Mouse (Mus musculus) neural tube, embryonic 10.5 days (tissue): Measurements from ENCODE around the gene Eif3k.

ENCODE experiments used
- DNase-seq: peaks from one replicate; pipeline ENCODE4 v3.0.0-alpha.2; 2017; ENCODE audit warnings: low spot score; ENCODE audit errors: extremely low spot score

Eif3k gene

DNA sequence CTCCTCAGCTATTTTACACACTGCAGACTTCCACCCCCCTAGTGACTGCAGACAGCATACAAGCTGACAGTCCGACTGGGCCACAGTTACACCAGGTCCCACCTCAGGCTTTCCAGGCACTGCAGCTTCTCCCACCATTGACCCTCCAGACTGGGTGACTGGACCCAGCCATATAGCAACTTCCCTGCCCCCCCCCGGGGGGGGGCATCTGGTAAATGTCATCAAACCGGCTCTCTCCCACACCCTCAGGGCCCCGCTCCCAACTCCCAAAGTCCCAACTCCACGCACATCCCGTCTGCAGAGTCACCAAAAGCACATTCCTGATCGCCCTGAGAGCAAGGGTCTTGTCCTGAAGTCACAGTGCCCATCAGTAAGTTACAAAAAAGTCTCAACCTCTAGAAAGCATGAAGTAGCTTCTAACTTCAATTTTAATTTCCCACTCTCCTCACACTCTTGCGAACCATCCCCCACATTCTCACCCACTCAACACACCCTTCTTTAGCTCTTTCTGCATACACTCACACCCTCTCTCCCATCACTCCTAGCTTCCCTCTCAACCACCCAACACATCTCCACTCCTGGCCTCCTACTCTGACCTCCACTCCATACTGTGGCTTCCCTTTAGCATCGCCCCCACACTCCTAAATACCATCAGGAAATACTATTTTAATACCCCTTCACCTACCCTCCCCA, 21.2 kb downstream of the Eif3k start:
- DNase-seq = no peak

GRCm38 (mm10) chr7:28959505-28960045, 22.1 kb downstream of the Eif3k start:
- DNase-seq = no peak

GRCm38 (mm10) chr7:28958770-28959169, 22.9 kb downstream of the Eif3k start:
- DNase-seq = no peak

GRCm38 (mm10) chr7:28957997-28958725, 23.5 kb downstream of the Eif3k start:
- no peak for DNase-seq

DNA sequence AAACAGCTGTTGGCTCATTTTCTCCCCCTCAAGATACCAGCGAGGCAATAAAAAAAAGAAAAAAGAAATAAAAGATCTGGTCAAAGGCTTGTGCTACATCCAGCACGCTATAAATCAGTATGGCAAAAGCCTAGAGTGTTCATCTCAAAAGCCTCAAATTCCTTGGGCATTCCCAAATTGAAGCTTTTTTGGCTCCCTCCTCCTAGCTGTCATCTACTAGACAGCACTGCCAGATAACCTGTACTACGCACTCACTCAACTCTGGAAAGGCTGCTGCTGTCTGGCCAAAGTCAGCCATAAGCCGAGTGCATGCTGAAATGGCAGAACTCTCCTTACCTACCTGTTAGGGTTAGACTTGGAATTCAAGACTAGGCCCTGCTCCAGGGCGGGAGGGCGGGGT, 24.4 kb downstream of the Eif3k start:
- DNase-seq = no peak

DNA sequence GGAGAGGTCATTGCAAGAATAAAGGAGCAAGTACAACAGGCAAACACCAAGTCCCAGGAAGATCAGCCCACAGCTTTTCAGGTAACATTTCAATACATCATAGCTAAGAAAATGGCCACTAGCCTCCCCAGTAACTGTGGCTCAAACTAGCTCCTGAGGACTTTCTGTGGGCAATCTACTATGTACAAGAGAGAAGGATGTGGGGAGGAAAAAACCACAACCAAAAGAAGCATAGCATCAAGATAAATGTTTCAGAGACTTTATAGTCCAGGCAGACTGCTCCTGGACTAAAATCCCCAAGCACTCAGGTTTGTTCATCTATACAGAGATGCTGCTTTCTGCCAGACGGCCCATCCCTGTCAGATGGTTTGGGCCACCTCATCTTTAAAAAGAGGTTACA, 25.4 kb downstream of the Eif3k start:
- no peak for DNase-seq

- no peak for DNase-seq
These were observed 26.3 kb downstream of the Eif3k start for GRCm38 (mm10) chr7:28955295-28955897.

DNA sequence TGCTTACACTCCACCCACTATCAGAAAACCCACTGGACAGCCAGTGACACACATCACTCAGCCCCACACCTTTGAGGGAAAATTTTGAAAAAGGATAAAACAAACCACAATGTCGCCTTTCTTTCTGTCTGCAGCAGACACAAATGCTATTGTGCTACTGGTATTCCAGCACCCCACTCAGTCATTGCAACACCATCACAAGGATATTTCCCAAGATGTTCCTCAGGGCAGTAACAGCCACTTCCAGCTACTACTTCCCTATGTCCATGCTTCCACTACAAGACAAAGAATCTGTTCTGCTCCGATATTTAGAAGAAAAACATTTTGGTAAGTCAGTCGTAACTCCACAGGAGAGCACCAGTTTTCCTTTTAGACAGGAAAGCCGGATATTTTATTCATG, 26.9 kb downstream of the Eif3k start:
- DNase-seq = no peak

DNA sequence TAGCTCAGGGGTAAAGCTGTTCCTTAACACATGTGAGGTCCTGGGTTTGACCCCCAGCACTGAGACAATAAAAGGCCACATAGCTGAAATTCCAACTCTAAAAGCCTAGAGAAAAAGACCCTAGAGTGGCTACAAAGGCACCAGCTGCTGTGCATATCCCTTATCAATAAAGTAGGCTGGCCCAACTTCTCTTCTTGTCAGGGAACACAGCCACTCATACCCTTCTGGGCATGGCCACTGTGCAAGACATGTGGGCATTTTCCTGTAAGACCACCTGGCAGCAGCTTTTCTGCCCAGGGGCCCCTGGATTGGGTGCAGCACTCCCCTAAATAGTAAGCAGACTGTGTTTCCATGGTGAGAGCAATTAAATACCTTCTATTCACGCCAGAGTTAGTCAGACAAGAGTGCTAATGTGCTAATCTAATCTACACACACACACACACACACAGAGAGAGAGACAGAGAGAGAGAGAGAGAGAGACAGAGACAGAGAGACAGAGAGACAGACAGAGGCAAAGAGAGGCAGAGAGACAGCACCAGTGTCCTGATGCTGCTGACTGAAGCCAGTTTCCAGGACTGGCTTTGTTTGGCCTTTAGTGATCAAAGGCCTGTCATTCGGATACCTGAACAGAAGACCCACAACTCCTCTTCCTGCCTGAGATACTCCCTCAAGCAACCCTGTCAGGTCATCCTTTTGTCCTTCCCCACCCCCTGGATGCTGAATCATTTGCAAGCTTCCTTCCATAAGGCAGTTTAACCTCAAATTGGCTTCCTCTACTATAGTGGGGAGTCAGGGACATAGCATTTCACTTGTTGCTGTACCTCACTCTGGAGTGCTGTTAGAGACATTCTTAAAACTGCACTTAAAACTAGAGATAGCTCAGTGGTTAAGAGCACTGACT, 27.9 kb downstream of the Eif3k start:
- peak; percentile 52 for DNase-seq

DNA sequence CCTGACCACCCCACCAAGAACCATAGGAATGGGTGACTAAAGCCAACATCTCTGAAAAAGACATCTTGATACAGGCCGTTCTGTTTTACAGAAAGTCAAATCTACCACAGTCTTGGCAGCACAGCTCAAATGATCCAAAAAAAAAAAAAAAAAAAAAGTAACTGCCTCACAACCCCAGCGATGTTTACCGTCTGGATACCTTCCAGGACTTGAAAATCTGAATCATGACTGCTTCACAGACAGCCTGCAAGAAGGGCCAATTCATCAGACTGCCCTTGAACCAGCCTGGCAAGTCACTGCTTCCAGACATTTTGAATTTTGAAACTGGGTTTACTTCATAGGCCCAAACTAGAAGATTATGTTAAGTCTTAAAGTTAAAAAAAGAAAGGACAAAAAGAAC, 28.9 kb downstream of the Eif3k start:
- no peak for DNase-seq

DNA sequence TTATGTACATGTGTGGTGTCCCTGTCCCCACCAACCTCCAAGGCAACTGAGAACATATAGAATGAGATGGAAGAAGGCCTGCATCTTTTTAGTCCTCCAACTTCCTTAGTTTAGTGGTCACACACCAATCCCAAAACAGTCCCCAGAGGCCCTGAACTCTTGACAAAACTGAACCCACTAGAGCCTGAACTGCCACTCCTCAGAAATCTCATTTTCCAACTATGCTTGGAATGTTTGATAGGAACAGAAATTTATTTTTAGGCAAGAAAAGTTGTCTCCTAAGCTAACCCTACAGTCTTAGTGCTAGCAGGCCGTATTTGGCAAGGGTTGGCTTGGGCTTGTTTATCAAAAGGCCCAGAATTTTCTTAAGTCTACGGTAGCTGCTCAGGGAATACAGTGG, 29.9 kb downstream of the Eif3k start:
- no peak for DNase-seq

DNA sequence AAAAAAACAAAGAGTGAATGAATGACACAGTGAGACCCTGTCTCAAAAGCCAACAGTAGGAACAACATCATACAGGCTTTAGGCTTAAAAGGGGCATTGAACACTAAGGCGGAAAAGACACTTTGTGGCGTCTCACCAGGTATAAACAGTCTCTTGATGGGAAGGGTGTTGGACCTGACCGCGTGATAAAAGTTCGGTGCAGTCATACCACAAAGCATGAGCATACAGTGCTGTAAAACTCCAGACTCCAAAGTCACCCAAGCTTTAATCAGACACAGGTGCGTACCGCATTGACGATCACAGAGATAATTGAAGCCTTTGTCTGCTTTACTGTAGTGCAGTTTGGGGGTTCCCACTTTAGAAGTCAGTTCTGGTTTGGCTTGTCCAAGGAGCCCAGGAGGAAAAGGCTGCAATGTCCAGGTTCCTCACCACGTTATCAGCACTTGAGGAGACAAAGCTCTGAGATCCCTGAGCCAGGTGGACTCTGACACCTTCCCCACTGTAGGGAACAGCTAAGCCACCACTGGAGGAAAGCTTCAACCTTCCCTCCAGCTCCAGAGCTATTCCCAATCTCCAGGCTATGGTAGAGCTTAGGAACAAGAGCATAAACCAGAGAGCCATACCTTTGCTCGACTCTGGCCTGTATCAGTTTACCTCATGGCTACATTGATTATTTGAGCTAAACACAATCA, 31.2 kb downstream of the Eif3k start:
- no peak for DNase-seq

DNA sequence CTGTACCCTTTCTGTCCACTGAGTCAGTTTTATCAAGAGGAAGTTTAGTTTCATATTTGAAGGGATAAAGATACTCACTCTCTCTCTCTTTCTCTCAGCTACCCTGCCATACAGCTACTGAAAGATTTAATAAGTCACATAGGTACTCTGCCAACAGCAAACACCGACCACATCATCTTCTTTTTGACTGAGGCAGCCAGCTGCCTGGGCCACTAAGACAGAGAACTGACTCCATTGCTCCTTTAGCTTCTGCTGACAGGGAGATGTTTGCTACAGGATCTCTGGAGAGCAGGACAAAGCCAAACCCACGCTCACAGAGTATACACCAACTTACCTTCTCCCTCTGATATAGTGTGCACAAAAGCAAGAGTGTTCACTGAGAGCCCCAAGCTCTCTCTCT, 32.4 kb downstream of the Eif3k start:
- no peak for DNase-seq

DNA sequence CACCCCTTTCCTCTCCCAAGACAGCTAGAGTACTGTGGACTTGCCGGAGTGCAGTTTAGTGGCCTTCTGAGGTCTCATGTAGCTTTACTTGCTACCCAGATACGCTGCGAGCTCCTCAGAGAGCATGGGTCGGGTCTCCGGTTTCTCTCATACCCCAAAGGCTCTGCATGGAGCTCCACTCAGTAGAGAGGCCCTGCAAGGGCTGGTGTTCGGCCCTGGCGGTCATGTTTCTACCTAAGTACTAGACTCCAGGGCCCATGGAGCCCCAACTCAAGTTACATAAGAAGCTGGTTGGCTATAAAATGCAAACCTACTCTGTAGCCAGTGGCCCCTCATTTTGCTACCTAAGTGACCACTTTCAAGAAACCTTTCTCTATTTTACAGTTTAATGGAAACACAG, 32.9 kb downstream of the Eif3k start:
- DNase-seq = no peak

- peak; percentile 37 for DNase-seq
These were observed 35.4 kb downstream of the Eif3k start for GRCm38 (mm10) chr7:28946271-28946610.

DNA sequence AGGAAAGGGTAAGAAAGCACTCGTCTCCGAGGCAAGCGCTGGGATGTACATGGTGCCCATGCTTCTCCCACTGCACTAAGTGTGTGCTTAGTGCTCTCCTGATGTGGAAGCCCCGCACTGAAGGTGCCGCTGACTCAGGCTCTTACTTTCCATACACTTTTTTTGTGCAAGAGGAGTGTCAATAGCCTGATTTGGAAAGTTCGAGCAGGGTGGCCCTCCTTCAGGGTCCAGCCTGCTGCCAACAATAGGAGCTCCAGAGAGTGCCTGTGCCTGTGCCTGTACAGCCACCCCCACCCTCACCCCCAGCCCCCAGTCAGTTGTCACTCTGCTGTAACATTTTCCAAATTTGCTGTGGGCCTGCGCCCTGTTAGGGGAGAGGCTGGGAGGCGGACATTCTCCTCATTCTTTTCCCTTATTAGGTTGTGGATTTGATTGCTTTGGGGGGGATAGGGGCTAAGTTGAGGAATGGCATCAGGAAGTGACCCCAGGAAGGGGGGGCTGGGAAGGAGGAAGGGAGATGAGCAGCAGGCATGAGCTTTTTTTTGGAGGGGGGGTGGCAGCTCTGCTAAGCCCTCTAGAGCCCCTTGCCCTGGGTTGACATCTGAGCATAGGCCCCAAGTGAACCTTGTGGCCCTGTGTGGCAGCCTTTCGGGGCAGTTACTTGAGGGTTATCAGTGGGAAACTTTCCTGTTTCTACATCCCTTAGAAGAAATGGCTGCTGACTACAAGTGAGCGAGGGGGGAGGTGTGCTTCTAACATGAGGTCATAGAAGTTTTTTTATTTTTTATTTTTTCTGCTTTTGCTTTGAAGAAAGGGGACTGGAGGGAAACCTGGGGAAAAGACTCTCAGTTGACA, 36.0 kb downstream of the Eif3k start:
- DNase-seq = peak; percentile 48

- no peak for DNase-seq
These were observed 36.8 kb downstream of the Eif3k start for GRCm38 (mm10) chr7:28944756-28945415.

GRCm38 (mm10) chr7:28943451-28944180, 38.0 kb downstream of the Eif3k start:
- no peak for DNase-seq

DNA sequence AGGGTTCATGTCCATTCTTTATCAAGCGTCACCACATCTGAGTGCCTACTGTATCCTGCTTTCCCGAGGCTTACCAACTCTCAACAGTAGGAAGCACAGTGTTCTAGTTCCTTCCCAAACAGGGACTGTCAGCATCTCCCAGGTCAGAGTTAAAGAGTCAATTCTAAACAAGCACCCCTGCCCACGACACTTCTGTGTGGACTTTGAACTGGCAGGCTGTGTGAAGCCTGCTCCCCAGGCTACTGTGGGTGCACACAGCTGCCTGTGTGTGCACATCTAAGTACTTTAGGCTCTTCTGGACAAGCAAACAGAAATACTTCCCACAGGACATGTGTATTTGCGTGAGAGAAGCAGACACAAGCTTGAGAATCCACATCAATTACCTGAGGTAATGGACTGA, 40.1 kb downstream of the Eif3k start:
- no peak for DNase-seq
